Mouse (Mus musculus) T-helper 17 cell (primary cell): ENCODE results near the gene Rab26.

Experiments used
- in situ Hi-C, 2 experiments: fragments of 300-600 bp; cut with MboI, MseI; formaldehyde crosslinking; loops; 1 replicate in 1 of 2; 2 replicates in 1 of 2; pipeline ENCODE4 v1.15.1; 2025; ENCODE audit warnings: high pct_unique_total_duplicates in 2 of 2

Gene Rab26

GRCm38 (mm10) chr17:24548435-24548834 is 14.4 kb upstream of the Rab26 start:
- in situ Hi-C loops = no loop called here

GRCm38 (mm10) chr17:24546234-24546633 is 12.2 kb upstream of the Rab26 start:
- in situ Hi-C loops = no loop called here

- in situ Hi-C loops = no loop called here
These were observed 11.2 kb upstream of the Rab26 start for GRCm38 (mm10) chr17:24545247-24545646.

- in situ Hi-C loops = no loop called here
These were observed 10.6 kb upstream of the Rab26 start for GRCm38 (mm10) chr17:24544613-24545012.

GRCm38 (mm10) chr17:24540375-24540774 is 6.4 kb upstream of the Rab26 start:
- in situ Hi-C loops = no loop called here

- in situ Hi-C loops = loop anchor here in 1 of 2 experiments (5.0 kb wide), 1 partner anchor 118 kb away; the partner anchor contains the start of gene Npw
These were observed 4.9 kb upstream of the Rab26 start for GRCm38 (mm10) chr17:24538950-24539349.

- in situ Hi-C loops = loop anchor here in 1 of 2 experiments (5.0 kb wide), 1 partner anchor 120 kb away; the partner anchor contains the start of gene Npw
These were observed 3.5 kb upstream of the Rab26 start for GRCm38 (mm10) chr17:24537536-24537935.

- in situ Hi-C loops = loop anchor here in 1 of 2 experiments (5.0 kb wide), 1 partner anchor 122 kb away; the partner anchor contains the start of gene Npw
These were observed 1.3 kb upstream of the Rab26 start for GRCm38 (mm10) chr17:24535300-24535699.

GRCm38 (mm10) chr17:24533099-24533992 is 664 bp downstream of the Rab26 start:
- in situ Hi-C loops = no loop called here

GRCm38 (mm10) chr17:24532045-24532444 is 2.0 kb downstream of the Rab26 start:
- in situ Hi-C loops = no loop called here

- in situ Hi-C loops = no loop called here
These were observed 2.9 kb downstream of the Rab26 start for GRCm38 (mm10) chr17:24531064-24531463.

GRCm38 (mm10) chr17:24530361-24531050 is 3.5 kb downstream of the Rab26 start:
- in situ Hi-C loops = no loop called here

- in situ Hi-C loops = loop anchor here in 1 of 2 experiments (5.0 kb wide), 1 partner anchor 38 kb away; no protein-coding TSS in a partner anchor
These were observed 4.1 kb downstream of the Rab26 start for GRCm38 (mm10) chr17:24529883-24530282.

- in situ Hi-C loops = loop anchor here in 1 of 2 experiments (5.0 kb wide), 1 partner anchor 37 kb away; no protein-coding TSS in a partner anchor
These were observed 5.0 kb downstream of the Rab26 start for GRCm38 (mm10) chr17:24529007-24529451.

GRCm38 (mm10) chr17:24528560-24528918 is 5.5 kb downstream of the Rab26 start:
- in situ Hi-C loops = loop anchor here in 1 of 2 experiments (5.0 kb wide), 1 partner anchor 36 kb away; no protein-coding TSS in a partner anchor

- in situ Hi-C loops = loop anchor here in 1 of 2 experiments (5.0 kb wide), 1 partner anchor 36 kb away; no protein-coding TSS in a partner anchor
These were observed 6.1 kb downstream of the Rab26 start, which contains the start of gene Traf7 for GRCm38 (mm10) chr17:24527723-24528559. Gene Traf7, minus strand, starts transcription at chr17:24527938.

- in situ Hi-C loops = loop anchor here in 1 of 2 experiments (5.0 kb wide), 1 partner anchor 35 kb away; no protein-coding TSS in a partner anchor
These were observed 6.7 kb downstream of the Rab26 start for GRCm38 (mm10) chr17:24527315-24527714.

GRCm38 (mm10) chr17:24524734-24525133 is 9.3 kb downstream of the Rab26 start:
- in situ Hi-C loops = loop anchor here (5.0 kb wide), 2 partner anchors 32 to 42 kb away; no protein-coding TSS in a partner anchor

- in situ Hi-C loops = loop anchor here in 1 of 2 experiments (5.0 kb wide), 1 partner anchor 38 kb away; no protein-coding TSS in a partner anchor
These were observed 13.6 kb downstream of the Rab26 start for GRCm38 (mm10) chr17:24520450-24520849.
